Mouse (Mus musculus): ENCODE data around the gene Fut1.

GRCm38 (mm10) chr7:45640191-45640957 lies 23.3 kb downstream of the Fut1 start:
- TF ChIP-seq POLR2A (IDR thresholded peaks at IDR 0.05; ENCODE audit: borderline replicate concordance, extremely low read depth, insufficient read depth, insufficient read length, poor library complexity, severe bottlenecking) = no peak
- TF ChIP-seq CTCF (IDR thresholded peaks at IDR 0.05; ENCODE audit: borderline replicate concordance, extremely low read depth, insufficient read depth, insufficient read length) = no peak

Data from brain, embryonic 14.5 days (tissue).